Mouse (Mus musculus): ENCODE results near the gene Prlr. TPM values are rescaled to one million over a fixed set of nuclear protein-coding genes. Genes with fewer than 3 reads are reported as not detected.

The Prlr gene
- total RNA-seq, 2 experiments from 2014 or later: 0.03 to 0.50 TPM

- no peak for TF ChIP-seq CTCF (IDR thresholded peaks at IDR 0.05)
- H3K27ac ChIP-seq: no peak overlapping the region
- intact Hi-C loops (cut with DNase I): no loop called here
- DNase-seq: no peak
- no peak overlapping the region for H3K4me3 ChIP-seq
Measured at GRCm38 (mm10) chr15:10375404-10375803, 198.4 kb downstream of the Prlr start.

GRCm38 (mm10) chr15:10378338-10378959 lies 201.4 kb downstream of the Prlr start:
- TF ChIP-seq CTCF (IDR thresholded peaks at IDR 0.05): no peak
- no peak overlapping the region for H3K4me3 ChIP-seq
- DNase-seq: no peak
- no peak overlapping the region for H3K27ac ChIP-seq
- intact Hi-C loops (cut with DNase I): no loop called here

- H3K27ac ChIP-seq: no peak overlapping the region
- TF ChIP-seq CTCF (IDR thresholded peaks at IDR 0.05): no peak
- no peak overlapping the region for H3K4me3 ChIP-seq
- no peak for DNase-seq
- intact Hi-C loops (cut with DNase I): no loop called here
Measured at GRCm38 (mm10) chr15:10379757-10380458, 202.9 kb downstream of the Prlr start.

- no peak overlapping the region for H3K27ac ChIP-seq
- intact Hi-C loops (cut with DNase I): no loop called here
- DNase-seq: no peak
- no peak overlapping the region for H3K4me3 ChIP-seq
- TF ChIP-seq CTCF (IDR thresholded peaks at IDR 0.05): no peak
Measured at GRCm38 (mm10) chr15:10387263-10387662, 210.2 kb downstream of the Prlr start.

Other genes starting within 250 kb of the Prlr start
- not detected for gene Gm21973, start 148.1 kb downstream of the Prlr start, total RNA-seq (2021)
- gene Agxt2, start 181.3 kb downstream of the Prlr start, total RNA-seq (2021): not detected

All from gastrocnemius, adult 2 months (tissue).